In genomic region chr3:55537714-55538113, GRCm38 (mm10) we compare ENCODE assay signal across 21 mouse cellular contexts.
DNase-seq lines count a peak whose midpoint lies in the region; ATAC-seq and TF ChIP-seq lines count a peak whose summit lies in the region.
"Had no signal": no experiment of that assay in that cellular context is flagged by ENCODE, and none has a peak within 500 bp of the region (broad histone marks: within the 10 kb centered on the region; RNA-seq: fewer than 3 reads in every experiment).

No protein-coding gene starts in this region.

- H3K27me3 ChIP-seq in hindbrain, embryonic 13.5 days, result no peaks in the 10 kb centered on the region
- no peaks in the 10 kb centered on the region for H3K27me3 ChIP-seq in hindbrain, embryonic 10.5 days (ENCODE audit: insufficient read depth, poor library complexity, severe bottlenecking)
- no peaks in the 10 kb centered on the region for H3K27me3 ChIP-seq in embryonic facial prominence, embryonic 12.5 days
- no peaks in the 10 kb centered on the region for H3K27me3 ChIP-seq in hindbrain, postnatal 0 days (ENCODE audit: insufficient read depth, low read length)
- no peaks in the 10 kb centered on the region for H3K27me3 ChIP-seq in stomach, postnatal 0 days (ENCODE audit: control insufficient read depth, insufficient read depth, low read length)
- H3K27me3 ChIP-seq: liver, embryonic 13.5 days; midbrain, embryonic 13.5 days; Patski had no signal

- no peak overlapping the region for H3K9ac ChIP-seq in hindbrain, embryonic 13.5 days
- no peak overlapping the region for H3K9ac ChIP-seq in embryonic facial prominence, embryonic 12.5 days
- H3K9ac ChIP-seq in hindbrain, postnatal 0 days (replicated peaks; ENCODE audit: low read length), result no peak overlapping the region
- H3K9ac ChIP-seq in stomach, postnatal 0 days (ENCODE audit: low read length), result no peak overlapping the region
- H3K9ac ChIP-seq: liver, embryonic 13.5 days; lung, embryonic 15.5 days; midbrain, embryonic 13.5 days had no signal

- no peaks in the 10 kb centered on the region for H3K9me3 ChIP-seq in hindbrain, embryonic 13.5 days
- no peaks in the 10 kb centered on the region for H3K9me3 ChIP-seq in hindbrain, embryonic 10.5 days
- H3K9me3 ChIP-seq in embryonic facial prominence, embryonic 12.5 days, result no peaks in the 10 kb centered on the region
- no peaks in the 10 kb centered on the region for H3K9me3 ChIP-seq in hindbrain, postnatal 0 days (ENCODE audit: low read length)
- H3K9me3 ChIP-seq in stomach, postnatal 0 days (ENCODE audit: control insufficient read depth, low read length), result no peaks in the 10 kb centered on the region
- H3K9me3 ChIP-seq: liver, embryonic 13.5 days; lung, embryonic 15.5 days; midbrain, embryonic 13.5 days had no signal

- TF ChIP-seq EP300 in stomach, postnatal 0 days (optimal IDR thresholded peaks at IDR 0.05), result no peak

- H3K4me3 ChIP-seq in hindbrain, embryonic 13.5 days, result no peak overlapping the region
- no peak overlapping the region for H3K4me3 ChIP-seq in hindbrain, embryonic 10.5 days
- no peak overlapping the region for H3K4me3 ChIP-seq in embryonic facial prominence, embryonic 12.5 days
- H3K4me3 ChIP-seq in hindbrain, postnatal 0 days (ENCODE audit: low read length), result no peak overlapping the region
- H3K4me3 ChIP-seq in stomach, postnatal 0 days (ENCODE audit: low read depth, low read length), result no peak overlapping the region
- H3K4me3 ChIP-seq: heart, adult 2 months; liver, embryonic 13.5 days; lung, embryonic 15.5 days; midbrain, embryonic 13.5 days had no signal

- H3K36me3 ChIP-seq in hindbrain, embryonic 13.5 days, result peaks cover 14% of the 10 kb centered on the region
- no peaks in the 10 kb centered on the region for H3K36me3 ChIP-seq in hindbrain, embryonic 10.5 days
- no peaks in the 10 kb centered on the region for H3K36me3 ChIP-seq in embryonic facial prominence, embryonic 12.5 days
- no peaks in the 10 kb centered on the region; the same call in 1 of the 2 replicates for H3K36me3 ChIP-seq in hindbrain, postnatal 0 days (ENCODE audit: insufficient read depth, low read length)
- H3K36me3 ChIP-seq in stomach, postnatal 0 days (ENCODE audit: control insufficient read depth, insufficient read depth, low read length), result no peaks in the 10 kb centered on the region
- H3K36me3 ChIP-seq: liver, embryonic 13.5 days; lung, embryonic 15.5 days had no signal

- ATAC-seq in hindbrain, embryonic 13.5 days (ENCODE audit: low FRiP score), result no peak
- no peak for ATAC-seq in embryonic facial prominence, embryonic 12.5 days (ENCODE audit: insufficient number of reproducible peaks, insufficient read depth, low FRiP score, low TSS enrichment)
- ATAC-seq in hindbrain, postnatal 0 days, result no peak
- ATAC-seq in stomach, postnatal 0 days (ENCODE audit: low FRiP score, low TSS enrichment), result no peak
- ATAC-seq: activated CD4-positive, CD25-positive, alpha-beta regulatory T cell, adult 4 months; inflammation-experienced regulatory T-cells, adult 6 months; midbrain, embryonic 13.5 days had no signal

- H3K4me1 ChIP-seq in hindbrain, embryonic 13.5 days (replicated peaks), result peaks cover 41% of the 10 kb centered on the region
- peaks cover 34% of the 10 kb centered on the region for H3K4me1 ChIP-seq in hindbrain, embryonic 10.5 days (replicated peaks)
- H3K4me1 ChIP-seq in embryonic facial prominence, embryonic 12.5 days, result peaks cover 59% of the 10 kb centered on the region
- peaks cover 10% of the 10 kb centered on the region; the same call in 1 of the 2 replicates for H3K4me1 ChIP-seq in hindbrain, postnatal 0 days (ENCODE audit: insufficient read depth, low read length)
- H3K4me1 ChIP-seq in stomach, postnatal 0 days (replicated peaks; ENCODE audit: control insufficient read depth, insufficient read depth), result no peaks in the 10 kb centered on the region

- H3K27ac ChIP-seq in hindbrain, embryonic 13.5 days, result peak overlapping the region; percentile 6; the same call in 1 of the 2 replicates
- H3K27ac ChIP-seq in hindbrain, embryonic 10.5 days, result no peak overlapping the region
- peak overlapping the region; percentile 25; the same call in 1 of the 2 replicates for H3K27ac ChIP-seq in embryonic facial prominence, embryonic 12.5 days
- H3K27ac ChIP-seq in hindbrain, postnatal 0 days, result peak overlapping the region; percentile 20; the same call in 1 of the 2 replicates
- H3K27ac ChIP-seq in stomach, postnatal 0 days (replicated peaks), result no peak overlapping the region
- H3K27ac ChIP-seq: heart, adult 2 months; liver, embryonic 13.5 days; lung, embryonic 15.5 days; macrophage; midbrain, embryonic 13.5 days had no signal

- TF ChIP-seq CTCF in hindbrain, postnatal 0 days (IDR thresholded peaks at IDR 0.05; ENCODE audit: low read depth), result no peak
- no peak for TF ChIP-seq CTCF in stomach, postnatal 0 days (IDR thresholded peaks at IDR 0.05; ENCODE audit: low read depth)

- H3K4me2 ChIP-seq in hindbrain, embryonic 13.5 days, result no peak overlapping the region
- H3K4me2 ChIP-seq in embryonic facial prominence, embryonic 12.5 days (replicated peaks), result no peak overlapping the region
- H3K4me2 ChIP-seq in hindbrain, postnatal 0 days (ENCODE audit: low read depth, low read length), result no peak overlapping the region
- no peak overlapping the region for H3K4me2 ChIP-seq in stomach, postnatal 0 days (replicated peaks; ENCODE audit: low read depth)
- H3K4me2 ChIP-seq: liver, embryonic 13.5 days; lung, embryonic 15.5 days; midbrain, embryonic 13.5 days had no signal

- no peak for DNase-seq in hindbrain, embryonic 10.5 days (ENCODE audit: low spot score)
- no peak for DNase-seq in hindbrain, postnatal 0 days (ENCODE audit: low spot score)
- peak; percentile 45 for DNase-seq in retina, embryonic 14.5 days (ENCODE audit: low spot score)
- no peak for DNase-seq in stomach, postnatal 0 days (ENCODE audit: low spot score)
- no peak for DNase-seq in cerebellum, adult 11-12 months
- DNase-seq: adrenal gland, postnatal 25 days; B cell, adult 2 months; cerebellum, adult 8-10 months; gastrocnemius, postnatal 10 days; heart, adult 2 months; kidney, postnatal 4 days; liver, embryonic 13.5 days; thymus, postnatal 4 days had no signal

- WGBS in hindbrain, embryonic 13.5 days, result 68% methylated on average over 5 of the region's 5 CpGs
- WGBS in hindbrain, embryonic 10.5 days, result 67% methylated on average over 5 of the region's 5 CpGs
- 24% methylated on average over 5 of the region's 5 CpGs for WGBS in embryonic facial prominence, embryonic 12.5 days
- 60% methylated on average over 5 of the region's 5 CpGs for WGBS in hindbrain, postnatal 0 days
- WGBS in stomach, postnatal 0 days, result 61% methylated on average over 5 of the region's 5 CpGs

Comparison
In these comparisons a context has a peak if more than half of its experiments do, and no peak if none do; other contexts are left out.
1. H3K27ac ChIP-seq: peak in hindbrain, embryonic 13.5 days (single experiment), embryonic facial prominence, embryonic 12.5 days (single experiment) and hindbrain, postnatal 0 days (single experiment); none in hindbrain, embryonic 10.5 days (single experiment) and stomach, postnatal 0 days (single experiment).